Comparison of ENCODE assay signal across 16 mouse cellular contexts in genomic region chr2:168791115-168791802, GRCm38 (mm10). TPM values are rescaled to one million over a fixed set of nuclear protein-coding genes. Genes with fewer than 3 reads are reported as not detected.
DNase-seq lines count a peak whose midpoint lies in the region; ATAC-seq and TF ChIP-seq lines count a peak whose summit lies in the region.
"Had no signal": no experiment of that assay in that cellular context is flagged by ENCODE, and none has a peak within 500 bp of the region (broad histone marks: within the 10 kb centered on the region; RNA-seq: fewer than 3 reads in every experiment).

No protein-coding gene starts in this region.

- DNase-seq in forebrain, embryonic 11.5 days (ENCODE audit: low spot score): peak; percentile 56
- peak; percentile 96 for DNase-seq in midbrain, embryonic 11.5 days (ENCODE audit: low spot score, missing footprints)
- DNase-seq in midbrain, postnatal 0 days (ENCODE audit: low spot score): no peak
- no peak for DNase-seq in limb, embryonic 10.5 days (ENCODE audit: low spot score)
- DNase-seq in kidney, postnatal 14 days: no peak
- no peak for DNase-seq in gastrocnemius, postnatal 25 days
- no peak for DNase-seq in left cerebral cortex, postnatal 25 days (ENCODE audit: low spot score in 2 of 2)
- DNase-seq: adrenal gland, postnatal 10 days; cerebellum, adult 11-12 months; right cerebral cortex, postnatal 25 days had no signal

- no peak overlapping the region for H3K4me3 ChIP-seq in forebrain, embryonic 11.5 days (ENCODE audit: low read depth, low read length)
- H3K4me3 ChIP-seq in forebrain, embryonic 16.5 days (replicated peaks; ENCODE audit: low read length): no peak overlapping the region
- H3K4me3 ChIP-seq in midbrain, embryonic 11.5 days (ENCODE audit: low read depth, low read length): no peak overlapping the region
- no peak overlapping the region for H3K4me3 ChIP-seq in midbrain, postnatal 0 days (ENCODE audit: low read depth, low read length)
- no peak overlapping the region for H3K4me3 ChIP-seq in limb, embryonic 10.5 days
- H3K4me3 ChIP-seq: erythroblast, embryonic 14.5 days had no signal

- no peaks in the 10 kb centered on the region for H3K36me3 ChIP-seq in forebrain, embryonic 11.5 days (ENCODE audit: control insufficient read depth, insufficient read depth, low read length)
- no peaks in the 10 kb centered on the region for H3K36me3 ChIP-seq in forebrain, embryonic 16.5 days (ENCODE audit: control insufficient read depth, insufficient read depth)
- no peaks in the 10 kb centered on the region for H3K36me3 ChIP-seq in midbrain, embryonic 11.5 days (ENCODE audit: control insufficient read depth, insufficient read depth, low read length)
- H3K36me3 ChIP-seq in midbrain, postnatal 0 days (ENCODE audit: insufficient read depth, low read length): no peaks in the 10 kb centered on the region
- H3K36me3 ChIP-seq in limb, embryonic 10.5 days: no peaks in the 10 kb centered on the region

- WGBS in forebrain, embryonic 11.5 days: 41% methylated on average over 4 of the region's 4 CpGs
- WGBS in forebrain, embryonic 16.5 days: 57% methylated on average over 4 of the region's 4 CpGs
- 46% methylated on average over 4 of the region's 4 CpGs for WGBS in midbrain, embryonic 11.5 days
- 52% methylated on average over 4 of the region's 4 CpGs for WGBS in midbrain, postnatal 0 days
- WGBS in limb, embryonic 10.5 days: 54% methylated on average over 4 of the region's 4 CpGs

- 0 out of 2 replicates have a peak overlapping the region, but pooled peaks have one; percentile 39 for H3K27ac ChIP-seq in forebrain, embryonic 11.5 days (ENCODE audit: low read depth, low read length)
- H3K27ac ChIP-seq in forebrain, embryonic 16.5 days (ENCODE audit: low read length): no peak overlapping the region
- peak overlapping the region; percentile 83 for H3K27ac ChIP-seq in midbrain, embryonic 11.5 days (ENCODE audit: low read depth, low read length)
- no peak overlapping the region for H3K27ac ChIP-seq in midbrain, postnatal 0 days (ENCODE audit: low read depth, low read length)
- H3K27ac ChIP-seq in limb, embryonic 10.5 days: peak overlapping the region; percentile 38
- H3K27ac ChIP-seq: kidney, postnatal 0 days had no signal

- H3K4me1 ChIP-seq in forebrain, embryonic 11.5 days (replicated peaks; ENCODE audit: control insufficient read depth, insufficient read depth, low read length): peaks cover 5% of the 10 kb centered on the region; the same call in 1 of the 2 replicates
- no peaks in the 10 kb centered on the region for H3K4me1 ChIP-seq in forebrain, embryonic 16.5 days (replicated peaks; ENCODE audit: control insufficient read depth, insufficient read depth, low read length)
- H3K4me1 ChIP-seq in midbrain, embryonic 11.5 days (ENCODE audit: control insufficient read depth, insufficient read depth, low read length): peaks cover 8% of the 10 kb centered on the region; the same call in 1 of the 2 replicates
- no peaks in the 10 kb centered on the region for H3K4me1 ChIP-seq in midbrain, postnatal 0 days (ENCODE audit: insufficient read depth, low read length)
- peaks cover 20% of the 10 kb centered on the region for H3K4me1 ChIP-seq in limb, embryonic 10.5 days

- intact Hi-C loops in left cerebral cortex, postnatal 25 days (cut with DNase I): no loop called here

- no peaks in the 10 kb centered on the region for H3K9me3 ChIP-seq in forebrain, embryonic 11.5 days (ENCODE audit: control insufficient read depth, low read length)
- no peaks in the 10 kb centered on the region for H3K9me3 ChIP-seq in forebrain, embryonic 16.5 days (ENCODE audit: control insufficient read depth, low read length)
- no peaks in the 10 kb centered on the region for H3K9me3 ChIP-seq in midbrain, embryonic 11.5 days (ENCODE audit: control insufficient read depth, low read length)
- no peaks in the 10 kb centered on the region for H3K9me3 ChIP-seq in midbrain, postnatal 0 days (ENCODE audit: low read length)
- H3K9me3 ChIP-seq in limb, embryonic 10.5 days (replicated peaks): no peaks in the 10 kb centered on the region

- H3K9ac ChIP-seq in forebrain, embryonic 11.5 days (ENCODE audit: low read length): peak overlapping the region; percentile 10; the same call in 1 of the 2 replicates
- no peak overlapping the region for H3K9ac ChIP-seq in forebrain, embryonic 16.5 days (replicated peaks; ENCODE audit: low read depth, low read length)
- H3K9ac ChIP-seq in midbrain, embryonic 11.5 days (ENCODE audit: low read length): peak overlapping the region; percentile 33; the same call in 1 of the 2 replicates
- H3K9ac ChIP-seq in midbrain, postnatal 0 days (replicated peaks; ENCODE audit: low read length, poor library complexity, severe bottlenecking): no peak overlapping the region

- no peak for TF ChIP-seq CTCF in midbrain, postnatal 0 days (IDR thresholded peaks at IDR 0.05)

- ATAC-seq in forebrain, embryonic 11.5 days (replicated peaks; ENCODE audit: low FRiP score): peak; percentile 77
- ATAC-seq in forebrain, embryonic 16.5 days: no peak
- ATAC-seq in midbrain, embryonic 11.5 days (ENCODE audit: low FRiP score): peak; percentile 91
- ATAC-seq in midbrain, postnatal 0 days (ENCODE audit: low FRiP score): no peak
- ATAC-seq: lung, postnatal 0 days had no signal

- H3K4me2 ChIP-seq in forebrain, embryonic 11.5 days (ENCODE audit: low read depth, low read length, severe bottlenecking): no peak overlapping the region
- H3K4me2 ChIP-seq in forebrain, embryonic 16.5 days (ENCODE audit: low read length): no peak overlapping the region
- no peak overlapping the region for H3K4me2 ChIP-seq in midbrain, embryonic 11.5 days
- H3K4me2 ChIP-seq in midbrain, postnatal 0 days (ENCODE audit: low read depth, low read length, poor library complexity, severe bottlenecking): no peak overlapping the region

- peaks cover 2% of the 10 kb centered on the region; the same call in 1 of the 2 replicates for H3K27me3 ChIP-seq in forebrain, embryonic 11.5 days (ENCODE audit: control insufficient read depth, insufficient read depth, low read length)
- no peaks in the 10 kb centered on the region for H3K27me3 ChIP-seq in forebrain, embryonic 16.5 days (replicated peaks; ENCODE audit: control insufficient read depth, insufficient read depth, low read length)
- no peaks in the 10 kb centered on the region for H3K27me3 ChIP-seq in midbrain, embryonic 11.5 days (ENCODE audit: control insufficient read depth, insufficient read depth, low read length)
- no peaks in the 10 kb centered on the region for H3K27me3 ChIP-seq in midbrain, postnatal 0 days (ENCODE audit: insufficient read depth, low read length)
- H3K27me3 ChIP-seq in limb, embryonic 10.5 days (ENCODE audit: low read depth, poor library complexity, severe bottlenecking): no peaks in the 10 kb centered on the region

RNA-seq across cellular contexts. Expression of gene Sall4, which starts 23.5 kb away (rescaled TPM):
- polyA plus RNA-seq in forebrain, embryonic 11.5 days (2014; fragmentation: Nextera tagmentation; extraction: Ambion mirVana): 10.4 and 10.9 TPM in 2 replicates
- 0.54 and 1.1 TPM in 2 replicates for polyA plus RNA-seq in forebrain, embryonic 16.5 days (2015; fragmentation: Nextera tagmentation; extraction: Ambion mirVana)
- polyA plus RNA-seq in midbrain, embryonic 11.5 days (2014; fragmentation: Nextera tagmentation; extraction: Ambion mirVana): 33.9 and 37.2 TPM in 2 replicates
- 0.60 and 1.8 TPM in 2 replicates for total RNA-seq in midbrain, postnatal 0 days (2014; rRNA removed)
- 0.54 and 0.87 TPM in 2 replicates for polyA plus RNA-seq in midbrain, postnatal 0 days (2015; fragmentation: Nextera tagmentation; extraction: Ambion mirVana)
- 26.8 and 53.3 TPM in 2 replicates for polyA plus RNA-seq in limb, embryonic 10.5 days (2016; fragmentation: Nextera tagmentation; extraction: Ambion mirVana)
- total RNA-seq in gastrocnemius, postnatal 25 days (2021): 1 to 10 TPM; 1.2 to 2.2 TPM
- total RNA-seq in left cerebral cortex, postnatal 25 days (2021): under 1 TPM; 0.25 to 0.32 TPM
- total RNA-seq: granulocyte monocyte progenitor cell, adult 5-6 weeks; hematopoietic stem cell, adult 5-6 weeks had no signal
- polyA plus RNA-seq: kidney, postnatal 0 days; lung, postnatal 0 days had no signal

RNA-seq across cellular contexts. Expression of gene Atp9a, which starts 49.0 kb away (rescaled TPM):
- 18.0 and 18.6 TPM in 2 replicates for polyA plus RNA-seq in forebrain, embryonic 11.5 days (2014; fragmentation: Nextera tagmentation; extraction: Ambion mirVana)
- 53.9 and 60.4 TPM in 2 replicates for polyA plus RNA-seq in forebrain, embryonic 16.5 days (2015; fragmentation: Nextera tagmentation; extraction: Ambion mirVana)
- polyA plus RNA-seq in midbrain, embryonic 11.5 days (2014; fragmentation: Nextera tagmentation; extraction: Ambion mirVana): 14.6 and 16.8 TPM in 2 replicates
- total RNA-seq in midbrain, postnatal 0 days (2014; rRNA removed): 600 and 607 TPM in 2 replicates
- 159 and 163 TPM in 2 replicates for polyA plus RNA-seq in midbrain, postnatal 0 days (2015; fragmentation: Nextera tagmentation; extraction: Ambion mirVana)
- 4.9 and 6.5 TPM in 2 replicates for polyA plus RNA-seq in limb, embryonic 10.5 days (2016; fragmentation: Nextera tagmentation; extraction: Ambion mirVana)
- 10 to 100 TPM; 13.3 to 18.8 TPM for total RNA-seq in gastrocnemius, postnatal 25 days (2021)
- 100 to 1,000 TPM; 405 to 417 TPM for total RNA-seq in left cerebral cortex, postnatal 25 days (2021)

Comparison
In these comparisons a context has a peak if more than half of its experiments do, and no peak if none do; other contexts are left out.
1. ATAC-seq: peak in forebrain, embryonic 11.5 days (single experiment) and midbrain, embryonic 11.5 days (single experiment); none in forebrain, embryonic 16.5 days (single experiment) and midbrain, postnatal 0 days (single experiment).
2. DNase-seq: peak in forebrain, embryonic 11.5 days (single experiment) and midbrain, embryonic 11.5 days (single experiment); none in midbrain, postnatal 0 days (single experiment), limb, embryonic 10.5 days (single experiment), kidney, postnatal 14 days (single experiment), gastrocnemius, postnatal 25 days (single experiment) and left cerebral cortex, postnatal 25 days (0 of 2).
3. H3K27ac ChIP-seq: peak in forebrain, embryonic 11.5 days (single experiment), midbrain, embryonic 11.5 days (single experiment) and limb, embryonic 10.5 days (single experiment); none in forebrain, embryonic 16.5 days (single experiment) and midbrain, postnatal 0 days (single experiment).
4. H3K9ac ChIP-seq: peak in forebrain, embryonic 11.5 days (single experiment) and midbrain, embryonic 11.5 days (single experiment); none in forebrain, embryonic 16.5 days (single experiment) and midbrain, postnatal 0 days (single experiment).